In the genomic region with DNA sequence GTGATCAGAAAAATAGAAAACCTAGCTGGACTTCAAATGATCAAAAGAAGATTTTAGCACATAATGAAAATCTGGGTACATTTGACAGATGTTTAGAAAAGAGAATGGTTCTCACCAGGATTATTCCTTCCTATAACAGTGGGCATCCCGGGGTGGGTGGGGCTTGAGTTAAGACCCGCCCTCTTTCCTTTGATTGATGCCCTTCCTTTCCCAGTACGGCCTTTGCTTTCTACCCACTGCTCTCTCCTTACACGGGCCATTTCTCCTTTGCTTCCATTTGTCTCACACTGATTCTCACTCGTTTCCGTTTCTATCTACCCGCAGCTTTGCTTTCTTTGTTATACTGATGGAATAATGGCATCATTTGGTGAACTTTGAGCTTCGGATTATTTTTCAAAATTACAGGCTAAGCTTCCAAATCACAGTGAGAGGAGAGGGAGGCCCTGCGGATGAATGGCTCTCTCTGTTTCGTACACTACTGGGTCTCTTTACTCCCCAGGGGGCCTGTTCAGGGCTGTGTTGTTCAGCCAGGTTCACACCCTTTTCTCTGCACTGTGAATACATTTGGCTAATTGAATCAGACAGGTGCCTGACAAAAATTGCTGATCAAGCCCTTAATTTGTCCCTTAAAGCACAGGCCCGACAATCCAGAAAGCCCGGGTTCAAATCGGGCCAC, we compare ENCODE assay signal across 16 mouse cellular contexts.
DNase-seq lines count a peak whose midpoint lies in the region; ATAC-seq and TF ChIP-seq lines count a peak whose summit lies in the region.
"Had no signal": no experiment of that assay in that cellular context is flagged by ENCODE, and none has a peak within 500 bp of the region (broad histone marks: within the 10 kb centered on the region; RNA-seq: fewer than 3 reads in every experiment).

No protein-coding gene starts in this region.

- no peak overlapping the region for H3K4me2 ChIP-seq in midbrain, embryonic 11.5 days
- H3K4me2 ChIP-seq in forebrain, embryonic 15.5 days (replicated peaks) = no peak overlapping the region
- H3K4me2 ChIP-seq: embryonic facial prominence, embryonic 13.5 days; liver, embryonic 11.5 days; stomach, embryonic 15.5 days had no signal

- H3K4me3 ChIP-seq in midbrain, embryonic 11.5 days (ENCODE audit: low read depth, low read length) = no peak overlapping the region
- H3K4me3 ChIP-seq in midbrain, embryonic 10.5 days = no peak overlapping the region
- no peak overlapping the region for H3K4me3 ChIP-seq in forebrain, embryonic 15.5 days
- no peak overlapping the region for H3K4me3 ChIP-seq in layer of hippocampus, adult 2 months
- H3K4me3 ChIP-seq: embryonic facial prominence, embryonic 13.5 days; megakaryocyte, embryonic 14.5 days; stomach, embryonic 15.5 days had no signal

- DNase-seq in midbrain, embryonic 11.5 days (ENCODE audit: low spot score, missing footprints) = no peak
- no peak for DNase-seq in midbrain, embryonic 10.5 days (ENCODE audit: low spot score)
- DNase-seq in ZHBTc4 (ENCODE audit: low read depth, low spot score) = peak; percentile 43
- peak; percentile 80 for DNase-seq in retina, embryonic 14.5 days (ENCODE audit: low spot score)
- no peak for DNase-seq in layer of hippocampus, adult 8-10 months (ENCODE audit: low spot score in 2 of 2)
- no peak for DNase-seq in layer of hippocampus, adult 2 months (ENCODE audit: low spot score in 2 of 2)
- DNase-seq: cerebellum, adult 11 months; heart, adult 11 months; heart, postnatal 14 days; right cerebral cortex, postnatal 25 days had no signal

- peak; percentile 62; the same call in 1 of the 2 replicates for ATAC-seq in midbrain, embryonic 11.5 days (ENCODE audit: low FRiP score)
- peak; percentile 64 for ATAC-seq in forebrain, embryonic 15.5 days (replicated peaks)
- ATAC-seq: intestine, embryonic 16.5 days had no signal

- no peak overlapping the region for H3K9ac ChIP-seq in midbrain, embryonic 11.5 days (ENCODE audit: low read length)
- no peak overlapping the region for H3K9ac ChIP-seq in forebrain, embryonic 15.5 days (replicated peaks)
- H3K9ac ChIP-seq: embryonic facial prominence, embryonic 13.5 days; stomach, embryonic 15.5 days had no signal

- H3K9me3 ChIP-seq in midbrain, embryonic 11.5 days (ENCODE audit: control insufficient read depth, low read length) = no peaks in the 10 kb centered on the region
- H3K9me3 ChIP-seq in midbrain, embryonic 10.5 days (replicated peaks) = no peaks in the 10 kb centered on the region
- no peaks in the 10 kb centered on the region for H3K9me3 ChIP-seq in forebrain, embryonic 15.5 days
- H3K9me3 ChIP-seq: embryonic facial prominence, embryonic 13.5 days; megakaryocyte, embryonic 14.5 days; stomach, embryonic 15.5 days had no signal

- H3K27ac ChIP-seq in midbrain, embryonic 11.5 days (ENCODE audit: low read depth, low read length) = no peak overlapping the region
- no peak overlapping the region for H3K27ac ChIP-seq in midbrain, embryonic 10.5 days (replicated peaks)
- H3K27ac ChIP-seq in forebrain, embryonic 15.5 days (replicated peaks) = no peak overlapping the region
- no peak overlapping the region for H3K27ac ChIP-seq in layer of hippocampus, adult 2 months
- H3K27ac ChIP-seq: embryonic facial prominence, embryonic 13.5 days; stomach, embryonic 15.5 days had no signal

- no peaks in the 10 kb centered on the region for H3K4me1 ChIP-seq in midbrain, embryonic 11.5 days (ENCODE audit: control insufficient read depth, insufficient read depth, low read length)
- H3K4me1 ChIP-seq in midbrain, embryonic 10.5 days = no peaks in the 10 kb centered on the region
- H3K4me1 ChIP-seq in forebrain, embryonic 15.5 days = peaks cover 9% of the 10 kb centered on the region
- H3K4me1 ChIP-seq: megakaryocyte, embryonic 14.5 days; stomach, embryonic 15.5 days had no signal

- WGBS in midbrain, embryonic 11.5 days = 62% methylated on average over 13 of the region's 13 CpGs
- WGBS in midbrain, embryonic 10.5 days = 66% methylated on average over 13 of the region's 13 CpGs
- 18% methylated on average over 13 of the region's 13 CpGs for WGBS in forebrain, embryonic 15.5 days

- H3K27me3 ChIP-seq in midbrain, embryonic 11.5 days (ENCODE audit: control insufficient read depth, insufficient read depth, low read length) = no peaks in the 10 kb centered on the region
- no peaks in the 10 kb centered on the region for H3K27me3 ChIP-seq in midbrain, embryonic 10.5 days (ENCODE audit: low read depth, poor library complexity, severe bottlenecking)
- no peaks in the 10 kb centered on the region for H3K27me3 ChIP-seq in forebrain, embryonic 15.5 days
- H3K27me3 ChIP-seq: embryonic facial prominence, embryonic 13.5 days; megakaryocyte, embryonic 14.5 days; stomach, embryonic 15.5 days had no signal

- no peak for TF ChIP-seq CTCF in layer of hippocampus, adult 2 months (conservative IDR thresholded peaks at IDR 0.05)

- no peaks in the 10 kb centered on the region for H3K36me3 ChIP-seq in midbrain, embryonic 11.5 days (ENCODE audit: control insufficient read depth, insufficient read depth, low read length)
- H3K36me3 ChIP-seq in midbrain, embryonic 10.5 days = no peaks in the 10 kb centered on the region
- H3K36me3 ChIP-seq in forebrain, embryonic 15.5 days = no peaks in the 10 kb centered on the region
- H3K36me3 ChIP-seq: embryonic facial prominence, embryonic 13.5 days; stomach, embryonic 15.5 days had no signal

Comparison
In these comparisons a context has a peak if more than half of its experiments do, and no peak if none do; other contexts are left out.
1. DNase-seq: peak in ZHBTc4 (single experiment) and retina, embryonic 14.5 days (single experiment); none in midbrain, embryonic 11.5 days (single experiment), midbrain, embryonic 10.5 days (single experiment), layer of hippocampus, adult 8-10 months (0 of 2) and layer of hippocampus, adult 2 months (0 of 2).